Mouse (Mus musculus): Measurements from ENCODE around the gene Ccr3. TPM values are rescaled to one million over a fixed set of nuclear protein-coding genes. Genes with fewer than 3 reads are reported as not detected.
"Not testable (repeated sequence)": the region's sequence is repeated elsewhere in the genome, so short reads cannot be mapped to it uniquely, and the experiment has no call there.

Gene Ccr3
- not detected for total RNA-seq (2021)

DNA sequence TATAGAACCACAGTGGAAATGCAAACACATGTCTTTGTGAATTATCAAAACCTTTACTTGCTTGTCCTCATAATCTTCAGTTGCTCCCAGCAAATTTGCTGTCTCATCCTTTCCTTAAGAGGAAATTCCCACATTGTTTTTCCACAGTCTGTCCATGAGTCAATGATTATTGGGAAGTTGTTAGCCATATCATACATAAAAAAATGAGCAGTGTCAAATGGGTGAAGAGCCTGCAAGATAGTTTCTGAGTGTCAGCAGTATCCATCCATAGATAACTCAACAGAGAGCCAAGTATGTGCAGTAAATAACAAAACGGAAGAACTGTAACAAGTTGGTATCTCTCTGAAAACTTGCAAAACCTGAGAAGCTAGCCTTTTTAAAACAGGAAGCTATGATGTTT lies at the start of gene Ccr3:
TSS of gene Ccr3 (plus strand) at position 301 of the 400 bp plus-strand sequence.
- DNase-seq (ENCODE audit: low spot score), result no peak
- intact Hi-C loops (cut with DNase I), result no loop called here

DNA sequence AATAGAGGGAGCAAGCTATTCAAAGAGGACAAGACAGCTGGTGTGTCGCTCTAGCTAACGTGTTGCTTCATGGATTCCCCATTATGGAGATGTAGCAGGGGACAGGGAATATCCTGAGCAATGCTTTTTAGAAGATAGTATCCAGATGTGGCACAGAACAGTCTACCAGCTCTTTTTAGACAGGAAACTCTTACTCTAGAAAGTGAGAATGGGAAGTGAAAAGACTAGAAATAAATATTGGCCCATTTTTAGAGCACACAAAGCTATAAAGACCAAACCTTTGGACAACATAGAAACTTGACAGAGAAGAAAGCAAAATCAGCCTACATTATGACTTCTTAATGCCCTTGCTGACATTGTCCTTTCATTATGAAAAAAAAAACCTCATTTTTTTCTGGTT lies 46.1 kb upstream of the Ccr3 start:
- DNase-seq (ENCODE audit: low spot score), result no peak
- intact Hi-C loops (cut with DNase I), result no loop called here

DNA sequence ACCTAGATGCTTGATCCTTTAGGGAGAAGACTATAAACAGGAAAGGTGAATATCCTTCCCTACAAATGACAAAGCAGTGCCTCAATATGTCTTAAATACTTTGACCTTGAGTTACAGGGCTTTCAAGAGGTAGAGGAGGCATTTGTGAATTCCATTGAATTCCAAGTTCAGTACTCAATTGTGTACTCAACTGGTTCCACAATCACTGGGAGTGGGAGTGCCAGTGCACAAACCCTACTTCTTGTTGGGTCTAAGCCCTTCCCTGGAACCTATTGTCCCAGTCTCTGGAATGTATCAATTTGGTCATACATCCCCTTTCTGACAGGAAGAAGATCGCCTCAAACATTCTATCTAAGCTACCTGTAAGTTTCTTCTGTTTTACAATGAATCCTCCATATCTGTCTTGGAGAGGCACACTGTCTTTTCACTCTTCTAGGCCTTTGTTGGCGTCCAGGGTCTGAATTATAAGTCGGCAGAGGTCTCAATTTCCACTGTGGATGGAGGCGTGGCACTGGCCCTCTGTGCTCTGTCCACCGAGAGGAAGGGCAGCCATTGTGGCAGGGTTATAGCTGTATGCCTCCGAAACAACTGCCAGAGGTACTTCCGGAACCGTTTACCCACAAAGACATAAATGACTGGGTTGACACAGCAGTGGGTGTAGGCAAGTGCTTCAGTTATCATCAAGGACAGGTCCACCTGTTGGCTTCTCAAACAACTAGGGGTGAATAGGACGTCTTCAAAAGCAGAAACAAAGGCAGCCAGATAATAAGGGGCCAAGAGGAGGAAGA lies 44.7 kb upstream of the Ccr3 start:
- DNase-seq (ENCODE audit: low spot score), result no peak
- intact Hi-C loops (cut with DNase I), result no loop called here

DNA sequence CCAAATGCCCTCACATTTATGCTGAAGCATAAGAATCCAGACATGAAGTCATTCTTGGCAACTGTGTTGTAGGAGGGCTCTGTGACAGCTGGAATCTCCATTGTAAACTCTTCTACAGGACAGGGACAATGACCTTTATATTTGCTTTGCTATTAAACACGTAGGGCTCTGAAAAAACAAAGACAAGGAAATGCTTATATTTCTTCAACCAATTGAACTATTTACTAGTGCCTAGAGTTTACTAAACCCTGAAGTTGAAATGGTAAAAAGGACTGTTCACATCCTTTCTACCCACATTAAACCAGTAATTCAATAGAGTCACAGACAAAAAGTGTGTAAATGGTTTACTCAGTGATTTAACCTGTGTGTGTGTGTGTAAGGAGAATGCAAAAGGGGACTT lies 43.5 kb upstream of the Ccr3 start, which contains the start of gene Ccr1l1:
TSS of gene Ccr1l1 (minus strand) at position 101 of the 400 bp plus-strand sequence.
- intact Hi-C loops (cut with DNase I), result no loop called here
- no peak for DNase-seq (ENCODE audit: low spot score)

DNA sequence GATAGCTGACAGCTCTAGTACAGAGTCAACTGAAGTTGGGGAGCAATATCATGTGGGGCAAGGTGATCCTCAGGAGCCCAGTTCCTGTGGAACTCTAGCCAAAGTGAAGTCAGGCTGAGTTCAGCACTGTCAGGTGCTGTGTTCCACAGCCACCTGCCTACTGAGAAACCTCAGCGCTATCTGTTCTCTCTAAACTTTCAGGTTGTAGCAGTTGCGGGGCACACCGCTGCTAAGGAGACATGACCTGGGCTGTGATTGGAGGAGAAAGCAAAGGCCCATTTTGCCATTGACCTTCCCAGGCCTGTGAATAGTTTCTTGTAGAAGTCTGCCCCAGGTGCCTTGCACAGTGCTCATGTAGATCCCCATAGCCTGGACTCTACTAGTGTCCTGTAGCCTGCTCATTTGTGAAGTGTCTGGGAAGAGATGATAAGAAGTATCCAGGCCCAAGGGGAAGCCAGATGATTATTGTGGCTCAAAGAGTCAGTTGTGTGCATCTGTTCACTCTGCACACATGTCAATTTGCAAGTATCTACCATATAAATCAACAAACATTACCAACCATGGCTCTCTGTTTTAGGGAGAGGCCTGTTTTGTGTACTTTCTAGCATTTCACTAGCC lies 40.8 kb upstream of the Ccr3 start:
- intact Hi-C loops (cut with DNase I); DNase-seq (ENCODE audit: low spot score): not testable (repeated sequence)

DNA sequence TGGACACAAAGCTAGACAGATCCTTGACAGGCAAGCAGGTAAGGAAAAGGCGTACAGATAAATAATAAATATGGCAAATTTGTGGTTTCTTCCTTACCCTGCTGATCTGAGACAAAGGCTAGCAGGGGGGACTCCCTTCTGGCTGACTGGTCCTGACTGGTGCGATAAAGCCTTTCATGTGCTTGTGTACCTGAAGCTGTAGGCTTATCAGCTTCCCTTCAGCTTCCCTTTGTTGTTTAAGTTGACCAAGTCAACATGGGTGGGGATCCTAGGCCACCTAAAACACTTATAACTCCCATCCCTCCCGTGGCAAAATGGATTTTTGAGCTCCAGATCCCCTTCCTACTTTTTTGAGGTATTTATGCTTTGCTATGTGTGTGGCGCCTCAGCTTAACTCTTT lies 39.9 kb upstream of the Ccr3 start:
- intact Hi-C loops (cut with DNase I), result no loop called here
- DNase-seq (ENCODE audit: low spot score), result no peak

DNA sequence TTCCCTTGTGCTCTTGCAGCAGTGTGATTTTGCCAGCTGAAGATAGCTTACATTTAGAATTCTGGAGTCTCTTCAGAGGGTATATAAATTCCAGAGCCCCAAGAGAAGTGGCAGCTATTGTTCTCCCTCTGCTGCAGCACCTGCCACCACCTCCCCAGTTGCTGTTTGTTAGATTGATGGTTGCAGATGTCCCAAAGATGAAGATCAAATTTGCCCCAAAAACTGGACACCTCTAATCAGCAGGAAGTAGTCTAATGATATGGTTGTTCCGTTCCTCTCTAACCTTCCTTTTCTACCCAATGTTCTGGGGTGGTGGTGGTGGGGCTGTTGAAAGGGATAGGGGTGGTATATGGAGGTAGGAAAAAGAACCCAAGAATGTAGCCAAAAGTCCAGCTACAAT lies 39.1 kb upstream of the Ccr3 start:
- no peak for DNase-seq (ENCODE audit: low spot score)
- intact Hi-C loops (cut with DNase I), result no loop called here

DNA sequence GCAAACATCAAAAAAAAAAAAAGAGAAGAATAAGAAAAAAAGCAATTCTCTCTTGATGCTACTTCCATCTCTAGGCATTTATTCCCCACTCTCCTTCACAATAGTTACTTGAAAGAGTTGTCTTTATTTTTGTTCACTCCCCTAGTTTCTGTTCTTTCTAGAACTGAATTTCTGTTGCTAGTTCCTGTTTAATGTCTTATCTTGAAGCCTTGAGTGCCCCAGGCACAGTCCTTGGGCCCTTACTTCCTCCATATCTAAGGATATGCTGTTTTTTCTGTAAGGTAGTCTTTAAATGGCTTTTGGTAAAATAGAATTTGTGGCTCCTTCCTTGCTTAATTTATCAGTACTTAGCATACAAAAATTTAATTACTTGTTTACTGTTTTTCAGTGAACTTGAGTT lies 36.8 kb upstream of the Ccr3 start:
- DNase-seq (ENCODE audit: low spot score), result no peak
- intact Hi-C loops (cut with DNase I), result no loop called here

DNA sequence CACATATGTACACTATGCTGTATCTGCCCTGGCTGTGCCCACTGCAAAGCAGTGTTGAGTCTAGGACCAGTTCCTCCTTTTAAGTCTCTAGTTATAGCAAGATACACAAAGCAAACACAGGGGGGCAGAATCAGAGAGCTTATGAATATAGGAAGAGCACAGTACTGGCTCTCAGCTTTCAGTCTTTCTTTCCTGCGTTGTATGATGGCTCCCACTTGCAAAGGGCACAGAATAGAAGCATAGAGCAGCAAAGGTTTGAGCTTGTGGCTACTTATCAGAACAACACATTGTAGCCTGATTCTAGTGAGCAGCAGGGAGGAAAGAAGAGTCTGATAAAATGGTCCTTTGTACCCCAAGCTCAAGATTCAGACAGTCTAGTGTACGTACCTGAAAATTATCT lies 35.6 kb upstream of the Ccr3 start:
- no peak for DNase-seq (ENCODE audit: low spot score)
- intact Hi-C loops (cut with DNase I), result no loop called here

DNA sequence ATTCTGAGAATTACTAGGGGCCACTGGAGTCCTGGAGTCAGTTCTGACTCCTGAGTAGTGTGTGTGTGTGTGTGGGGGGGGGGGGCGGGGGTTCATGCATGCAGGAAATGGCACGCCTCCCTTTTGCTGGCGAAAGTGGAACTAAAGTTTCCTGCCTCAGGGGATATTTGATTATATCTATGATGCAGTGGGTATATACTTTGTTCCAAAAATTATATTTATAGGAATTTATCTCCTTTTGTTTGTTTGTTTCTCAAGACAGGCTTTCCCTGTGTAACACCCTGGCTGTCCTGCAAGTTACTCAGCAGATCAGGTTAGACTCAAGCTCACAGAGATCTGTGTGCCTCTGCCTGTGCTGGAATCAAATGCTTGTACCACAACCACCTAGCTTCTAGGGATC lies 32.1 kb upstream of the Ccr3 start:
- intact Hi-C loops (cut with DNase I), result no loop called here
- DNase-seq (ENCODE audit: low spot score), result no peak

DNA sequence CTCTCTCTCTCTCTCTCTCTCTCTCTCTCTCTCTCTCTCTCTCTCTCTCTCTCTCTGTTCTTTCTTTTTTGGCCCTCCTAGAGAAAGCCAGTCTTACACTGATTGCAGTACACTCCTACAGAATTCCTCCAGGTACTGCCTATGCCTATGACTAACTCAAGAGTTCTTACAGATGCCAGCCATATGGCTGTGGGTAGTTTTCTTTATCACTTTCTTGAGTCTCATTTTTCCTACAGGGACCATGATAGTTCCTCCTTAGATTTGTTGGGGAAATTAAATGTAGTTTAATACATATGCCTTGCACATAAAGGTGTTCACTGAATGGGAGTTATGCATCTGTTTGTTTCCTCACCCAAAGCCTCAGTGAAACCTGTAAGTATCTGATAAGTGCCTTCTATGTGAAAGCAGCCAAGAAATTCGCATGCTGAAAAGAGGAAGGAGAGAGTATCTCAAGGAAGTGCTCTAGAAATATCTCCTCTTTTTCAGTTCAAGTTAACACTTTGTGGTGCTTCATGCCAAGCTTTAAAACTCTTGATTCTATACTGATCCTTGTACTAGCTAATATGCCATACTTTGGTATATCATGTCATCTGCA lies 30.4 kb upstream of the Ccr3 start:
- intact Hi-C loops (cut with DNase I), result no loop called here
- no peak for DNase-seq (ENCODE audit: low spot score)

DNA sequence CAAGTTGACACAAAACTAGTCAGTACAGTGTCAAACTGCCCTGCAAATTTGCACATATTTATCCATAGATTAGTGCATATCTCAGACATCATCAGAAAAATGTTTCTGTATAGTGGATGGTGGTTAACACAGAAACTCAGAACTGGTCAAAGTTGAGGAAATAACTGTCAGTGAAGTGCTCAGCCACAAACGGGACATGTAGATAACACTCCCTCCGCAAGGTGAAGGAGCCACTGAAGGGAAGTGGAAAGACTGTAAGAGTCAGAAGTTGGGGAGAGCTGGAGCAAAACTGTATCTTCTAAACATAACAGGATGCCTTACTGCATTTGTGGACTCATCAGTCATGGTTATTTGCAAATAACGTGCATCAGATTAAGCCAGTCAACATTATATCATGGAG lies 24.1 kb upstream of the Ccr3 start:
- intact Hi-C loops (cut with DNase I), result no loop called here

DNA sequence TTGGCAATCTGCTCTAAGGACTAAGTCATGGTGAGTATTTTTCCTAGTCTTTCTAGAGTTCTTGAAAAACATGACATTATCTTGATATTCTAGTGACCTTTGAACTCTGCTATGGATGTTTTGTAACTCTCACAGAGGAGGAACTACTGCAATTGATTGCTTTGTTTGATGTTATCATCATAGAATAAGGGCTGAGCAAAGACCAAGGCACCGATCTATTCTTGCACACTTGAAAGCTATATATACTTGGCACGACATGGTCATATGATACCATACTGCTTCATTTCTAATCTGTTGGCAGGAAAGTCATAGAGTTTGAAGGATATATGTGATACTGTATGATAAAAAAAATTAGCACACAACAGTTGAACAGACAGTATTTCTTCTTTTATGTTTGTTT lies 22.0 kb upstream of the Ccr3 start:
- no peak for DNase-seq (ENCODE audit: low spot score)
- intact Hi-C loops (cut with DNase I), result no loop called here

More for the DNA sequence above, 24.1 kb upstream of the Ccr3 start:
- no peak for DNase-seq (ENCODE audit: low spot score)

DNA sequence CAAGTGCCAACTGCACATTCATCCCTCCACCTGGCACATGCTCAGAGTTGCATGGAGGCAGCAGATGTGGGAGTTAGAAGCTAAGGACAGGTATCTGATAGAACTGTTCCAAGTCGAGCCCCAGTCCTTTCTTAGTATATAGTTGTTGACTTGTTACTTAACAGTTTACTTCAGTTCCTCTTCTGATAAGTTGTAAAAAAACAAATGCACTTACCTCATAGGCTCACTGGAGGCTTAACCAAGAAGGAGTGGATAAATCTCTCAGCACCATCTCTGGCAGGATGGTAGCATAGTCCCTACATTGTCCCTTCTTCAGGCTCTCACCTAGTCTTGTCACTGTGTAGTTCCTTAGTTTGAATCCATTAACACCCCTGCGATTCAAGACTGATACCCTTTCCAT lies 9.1 kb upstream of the Ccr3 start:
- no peak for DNase-seq (ENCODE audit: low spot score)
- intact Hi-C loops (cut with DNase I), result no loop called here

DNA sequence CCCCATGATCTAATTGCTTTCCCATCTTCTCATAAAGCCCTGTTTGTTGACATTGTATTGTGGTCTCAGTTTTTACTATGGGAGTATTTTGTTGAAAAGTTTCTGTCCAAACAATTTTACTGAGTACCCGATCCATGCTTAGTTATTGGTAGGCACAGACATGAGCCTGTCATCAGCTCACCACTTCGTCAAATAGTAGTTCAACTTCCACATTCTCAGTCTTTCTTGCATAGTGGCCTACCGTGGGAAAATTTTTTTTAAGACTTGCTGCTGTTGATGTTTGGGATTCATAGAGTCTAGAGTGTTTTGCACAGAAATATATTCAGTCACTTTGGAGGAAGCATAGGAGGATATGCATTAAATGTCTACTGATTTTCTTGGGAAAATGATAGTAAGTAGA lies 8.5 kb upstream of the Ccr3 start:
- intact Hi-C loops (cut with DNase I), result no loop called here
- DNase-seq (ENCODE audit: low spot score), result no peak

DNA sequence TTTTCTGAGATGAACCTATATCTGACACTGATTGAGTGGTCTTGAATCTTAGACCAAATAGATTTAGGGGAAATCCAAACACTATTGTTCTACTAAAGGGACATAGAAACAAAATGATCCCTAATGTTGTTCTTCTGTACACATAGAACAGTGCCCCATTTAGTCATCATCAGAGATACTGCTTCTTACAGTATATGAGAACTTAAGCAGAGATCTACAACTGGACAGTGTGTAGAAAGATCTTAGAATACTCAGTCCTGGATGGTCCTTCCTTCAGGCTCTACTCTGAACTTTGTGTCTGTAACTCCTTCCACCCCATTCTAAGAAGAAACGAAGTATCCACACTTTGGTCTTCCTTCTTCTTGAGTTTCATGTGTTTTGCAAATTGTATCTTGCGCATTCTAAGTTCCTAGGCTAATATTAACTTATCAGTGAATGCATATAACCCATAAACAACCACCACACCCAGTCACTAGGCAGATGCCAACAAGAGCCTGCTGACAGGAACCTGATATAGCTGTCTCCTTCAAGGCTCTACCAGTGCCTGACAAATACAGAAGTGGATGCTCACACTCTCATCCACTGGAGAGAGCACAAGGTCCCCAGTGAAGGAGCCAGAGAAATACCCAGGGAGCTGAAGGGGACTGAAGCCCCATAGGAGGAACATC lies 6.7 kb upstream of the Ccr3 start:
- DNase-seq (ENCODE audit: low spot score), result no peak
- intact Hi-C loops (cut with DNase I), result no loop called here

DNA sequence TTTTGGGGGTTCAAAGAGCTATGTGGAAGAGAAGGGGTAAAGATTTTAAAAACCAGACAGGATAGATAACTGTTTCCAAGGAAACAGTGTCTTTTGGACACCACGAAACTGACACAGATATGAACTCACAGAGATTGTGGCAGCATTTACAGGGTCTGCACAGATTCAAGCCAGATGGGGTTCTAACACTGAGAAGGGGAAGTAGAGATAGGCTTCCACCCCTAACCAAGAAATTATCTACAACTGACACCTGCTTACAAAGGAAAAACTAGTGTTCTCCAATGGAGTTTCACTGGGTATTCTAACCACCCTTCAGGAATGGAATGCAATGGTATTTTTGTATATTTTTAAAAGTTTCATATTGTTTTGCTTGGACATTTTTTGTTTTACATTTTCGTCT lies 5.7 kb upstream of the Ccr3 start:
- intact Hi-C loops (cut with DNase I), result no loop called here
- DNase-seq (ENCODE audit: low spot score), result no peak

DNA sequence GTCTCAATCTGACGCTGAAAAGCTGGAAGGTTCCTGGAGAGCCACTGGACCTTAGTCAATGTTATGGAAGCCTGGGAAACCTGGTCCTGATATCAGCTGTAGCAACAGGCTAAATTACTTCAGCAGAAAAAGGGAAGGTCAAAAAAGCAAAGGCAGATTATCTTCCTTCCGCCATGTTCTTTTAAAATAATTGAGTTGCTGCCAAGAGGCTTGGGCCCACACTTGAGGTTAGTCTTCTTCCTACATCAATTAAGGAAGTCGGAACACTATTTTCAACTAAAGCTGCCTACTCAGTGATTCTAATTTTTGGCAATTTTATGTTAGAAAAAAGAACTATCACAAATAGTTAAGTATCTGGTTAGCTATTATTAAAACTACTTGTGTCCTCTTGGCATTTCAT lies 1.9 kb upstream of the Ccr3 start:
- no peak for DNase-seq (ENCODE audit: low spot score)
- intact Hi-C loops (cut with DNase I), result no loop called here

DNA sequence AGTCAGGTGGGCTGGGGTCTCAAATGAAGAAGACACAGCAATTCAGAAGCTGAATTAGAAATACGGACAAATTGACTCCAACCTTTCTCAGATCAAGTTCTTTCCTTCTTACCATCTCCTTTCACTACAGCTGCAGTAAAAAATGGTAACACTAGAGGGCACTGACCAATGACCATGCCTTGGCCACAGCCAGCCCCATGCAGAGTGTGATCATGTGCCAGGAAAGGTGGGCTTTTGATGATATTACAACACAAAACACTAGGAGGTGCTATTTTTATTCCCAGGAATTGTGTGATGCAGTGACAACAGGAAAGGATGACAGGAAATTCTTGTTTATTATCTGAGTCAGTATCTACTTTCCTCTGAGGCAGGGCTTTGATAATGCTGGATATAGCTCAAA lies 11.6 kb downstream of the Ccr3 start:
- DNase-seq (ENCODE audit: low spot score), result no peak
- intact Hi-C loops (cut with DNase I), result no loop called here

DNA sequence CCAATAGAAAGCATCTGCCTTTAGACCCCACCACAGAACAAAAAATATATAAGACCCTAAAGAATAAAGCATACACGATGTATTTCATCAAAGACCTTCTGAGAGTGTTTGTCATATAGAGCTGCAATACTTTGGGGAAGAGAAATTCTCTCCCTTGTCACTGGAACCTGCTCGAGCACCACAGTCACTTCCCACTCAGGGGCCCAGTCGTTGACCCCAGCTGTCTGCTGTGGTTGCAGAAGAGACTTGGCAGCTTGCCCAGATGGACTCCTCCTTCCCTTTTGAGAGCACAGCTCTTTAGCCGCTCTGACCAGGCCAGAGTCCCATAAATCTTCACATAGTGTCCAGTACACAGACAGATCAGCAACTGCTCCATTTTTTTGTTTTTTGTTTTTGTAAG lies 15.9 kb downstream of the Ccr3 start:
- peak; percentile 52 for DNase-seq (ENCODE audit: low spot score)
- intact Hi-C loops (cut with DNase I), result no loop called here

DNA sequence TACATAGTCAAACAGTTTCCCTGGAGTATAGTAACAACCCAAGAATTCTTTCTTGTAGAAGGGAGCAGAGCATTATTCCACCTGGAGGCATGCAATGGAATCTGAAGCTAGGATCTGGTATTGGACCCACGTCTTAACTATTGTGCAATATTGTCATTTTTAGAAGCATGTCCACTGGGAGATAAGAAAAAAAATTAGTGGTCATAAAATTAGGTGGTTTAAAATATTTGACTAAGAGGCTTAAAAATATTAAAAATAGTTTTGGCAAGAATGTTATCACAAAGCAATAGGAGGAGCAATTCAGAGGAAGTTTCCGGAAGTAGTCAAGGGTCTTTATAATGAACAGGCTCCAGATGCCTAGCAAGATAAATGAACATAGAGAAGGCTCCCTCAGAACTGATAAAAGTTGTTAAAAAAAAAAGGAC lies 16.4 kb downstream of the Ccr3 start:
- intact Hi-C loops (cut with DNase I), result no loop called here
- no peak for DNase-seq (ENCODE audit: low spot score)

Measured in heart, postnatal 25 days (tissue).